Mouse (Mus musculus) heart, adult 11 months (tissue): ENCODE measurements around the gene Atp5d.

Experiments used
- DNase-seq: peaks from one replicate; pipeline ENCODE4 v3.0.0; 2022

Atp5d gene

GRCm38 (mm10) chr10:80118552-80118951 lies 19.9 kb upstream of the Atp5d start:
- DNase-seq: no peak

- DNase-seq: no peak
Measured at GRCm38 (mm10) chr10:80120146-80120545, 18.3 kb upstream of the Atp5d start.

- DNase-seq: no peak
Measured at GRCm38 (mm10) chr10:80121639-80122038, 16.8 kb upstream of the Atp5d start.

- no peak for DNase-seq
Measured at GRCm38 (mm10) chr10:80123932-80124562, 14.4 kb upstream of the Atp5d start.

GRCm38 (mm10) chr10:80127920-80128319 lies 10.5 kb upstream of the Atp5d start:
- DNase-seq: peak; percentile 94

- DNase-seq: no peak
Measured at GRCm38 (mm10) chr10:80129846-80130245, 8.6 kb upstream of the Atp5d start.

GRCm38 (mm10) chr10:80130403-80131031 lies 7.9 kb upstream of the Atp5d start:
- DNase-seq: no peak

- DNase-seq: no peak
Measured at GRCm38 (mm10) chr10:80131316-80131951, 7.0 kb upstream of the Atp5d start.

GRCm38 (mm10) chr10:80131952-80132350 lies 6.5 kb upstream of the Atp5d start:
- no peak for DNase-seq

GRCm38 (mm10) chr10:80133226-80133849 lies 5.1 kb upstream of the Atp5d start:
- DNase-seq: peak; percentile 97

- DNase-seq: no peak
Measured at GRCm38 (mm10) chr10:80134421-80134820, 4.0 kb upstream of the Atp5d start.

GRCm38 (mm10) chr10:80135161-80135560 lies 3.3 kb upstream of the Atp5d start:
- DNase-seq: no peak

GRCm38 (mm10) chr10:80135641-80136040 lies 2.8 kb upstream of the Atp5d start:
- DNase-seq: no peak

- DNase-seq: peak; percentile 93
Measured at GRCm38 (mm10) chr10:80136179-80136951, 2.1 kb upstream of the Atp5d start.

GRCm38 (mm10) chr10:80136952-80137625 lies 1.3 kb upstream of the Atp5d start:
- DNase-seq: peak; percentile 94

- peak; percentile 94 for DNase-seq
Measured at GRCm38 (mm10) chr10:80137626-80138552, 543 bp upstream of the Atp5d start.

- DNase-seq: no peak
Measured at GRCm38 (mm10) chr10:80139439-80139775, 975 bp downstream of the Atp5d start.

GRCm38 (mm10) chr10:80139975-80140665 lies 1.7 kb downstream of the Atp5d start:
- DNase-seq: peak; percentile 93

- DNase-seq: no peak
Measured at GRCm38 (mm10) chr10:80140666-80141035, 2.2 kb downstream of the Atp5d start, which contains the start of gene Cbarp. Gene Cbarp (minus strand): TSS chr10:80140835.

GRCm38 (mm10) chr10:80141243-80141642 lies 2.8 kb downstream of the Atp5d start:
- DNase-seq: peak; percentile 100
